Mouse (Mus musculus) central nervous system, embryonic 14 days (tissue): ENCODE results near the gene Prcc. TPM values are rescaled to one million over a fixed set of nuclear protein-coding genes. Genes with fewer than 3 reads are reported as not detected.

Experiments
- polyA plus RNA-seq: library from polyadenylated mRNA; depleted of rRNA; stranded (reverse); fragments of >200 nt; gene quantifications from 2 replicates; pipeline ENCODE4 v1.2.3, GENCODE M21; 2012; rRNA removed

Prcc gene
- polyA plus RNA-seq, result 56.0 and 60.4 TPM in 2 replicates

DNA sequence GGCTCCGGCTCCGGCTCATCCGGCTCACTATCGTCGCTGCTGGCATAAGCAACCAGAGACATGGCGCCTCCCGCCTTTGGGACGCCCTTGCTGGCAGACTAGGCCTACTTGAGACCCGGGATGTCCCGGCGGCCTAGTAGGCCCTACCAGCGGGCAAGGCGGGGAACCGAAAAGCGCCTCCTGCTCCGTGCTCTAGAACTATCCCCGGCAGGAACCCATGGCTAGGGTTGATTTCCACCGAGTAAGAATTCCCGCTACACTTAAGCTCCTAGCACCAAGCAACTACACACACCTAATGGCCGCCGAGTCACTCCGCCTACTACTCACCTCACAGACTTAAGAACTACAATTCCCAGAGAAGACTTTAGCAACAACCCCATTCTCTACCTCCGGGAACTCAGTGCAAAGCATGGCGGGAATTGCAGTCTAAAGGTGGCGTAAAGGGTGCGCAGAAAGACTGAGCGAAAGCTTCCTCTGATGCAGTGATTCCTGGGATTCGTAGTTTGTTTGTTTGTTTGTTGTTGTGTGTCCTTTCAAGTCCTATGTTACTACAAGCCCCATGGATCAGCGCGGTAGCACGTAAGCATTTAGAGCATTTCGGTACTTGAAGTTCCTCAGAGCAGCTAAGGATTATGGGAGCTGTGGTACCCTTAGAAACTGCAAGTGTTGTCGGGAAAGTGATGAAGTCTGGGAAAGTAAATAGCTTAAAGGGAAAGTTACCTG lies at the start of gene Prcc:
TSS of gene Prcc (minus strand) at position 328 of the 723 bp plus-strand sequence.

DNA sequence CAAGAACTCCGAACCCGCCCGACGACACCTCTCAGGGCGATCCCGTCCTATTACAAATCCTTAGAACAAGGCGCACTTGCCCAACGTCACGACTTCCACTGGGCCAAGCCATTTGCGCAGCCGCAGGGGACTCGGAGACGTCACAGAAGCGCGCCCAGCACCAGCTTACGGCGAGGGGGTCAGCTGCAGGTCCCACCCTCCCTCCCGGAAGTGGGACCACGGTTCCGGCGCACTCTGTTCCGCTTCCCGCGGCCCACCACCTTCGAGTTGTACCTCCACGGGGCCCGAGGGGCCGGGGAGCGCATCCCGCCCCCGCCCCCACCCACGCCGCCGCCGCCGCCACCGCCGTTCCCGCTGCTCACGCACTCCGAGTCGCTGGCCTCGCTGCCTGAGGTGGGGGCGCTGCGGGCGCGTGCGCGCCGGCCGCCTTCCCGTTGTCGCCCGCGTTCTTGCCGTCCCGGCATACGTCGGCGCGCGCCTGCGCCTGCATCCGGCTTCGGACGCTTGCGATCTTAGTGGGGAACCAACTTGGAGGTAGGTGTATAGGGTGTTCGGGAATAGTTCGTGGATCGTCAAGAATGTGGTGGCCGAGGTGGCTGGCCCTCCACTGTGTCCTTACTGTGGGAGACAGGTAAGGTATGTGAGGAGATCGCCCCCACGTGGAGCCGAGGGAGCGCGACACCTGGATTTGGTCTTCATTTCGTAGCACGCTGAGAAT lies 44.8 kb upstream of the Prcc start, which contains the start of the genes Isg20l2 and Rrnad1:
TSS of gene Isg20l2 (plus strand) at position 237 of the 718 bp plus-strand sequence.
TSS of gene Rrnad1 (minus strand) at position 640 of the 718 bp plus-strand sequence.

DNA sequence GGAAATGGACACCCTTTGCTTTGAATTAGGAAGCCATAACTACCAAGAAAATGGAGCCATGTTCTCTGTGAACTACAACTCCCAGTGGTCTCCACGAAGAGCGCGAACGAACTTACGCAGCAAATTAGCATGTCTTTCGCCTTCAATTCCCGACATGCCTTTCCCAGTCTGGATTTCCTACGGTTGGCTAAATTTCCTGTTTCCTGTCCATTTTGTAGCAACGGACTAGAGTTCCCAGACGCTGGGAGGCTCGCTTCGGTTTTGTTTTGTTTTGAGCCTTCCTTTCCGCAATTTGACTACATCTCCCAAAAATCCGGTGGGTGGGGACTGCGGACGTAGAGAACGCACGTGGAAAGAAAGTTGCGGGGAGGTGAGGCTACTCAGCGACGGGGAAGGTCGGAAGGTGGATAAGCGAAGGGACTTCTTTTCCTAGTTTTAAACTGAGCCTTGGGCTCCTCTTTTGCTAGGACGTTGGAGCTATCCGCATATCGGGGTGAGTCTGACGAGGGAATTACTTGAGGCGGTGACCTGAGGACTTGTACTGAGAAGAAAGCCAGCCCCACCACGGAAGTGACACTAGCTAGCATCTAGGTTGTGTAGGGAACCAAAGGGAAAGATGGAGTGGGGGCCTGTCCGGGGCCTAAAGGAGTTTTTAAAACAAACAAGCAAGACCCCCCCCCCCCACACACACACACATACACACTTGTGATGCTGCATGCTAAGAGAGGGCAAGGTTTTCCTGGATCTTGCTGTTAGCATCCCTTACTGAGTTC lies 34.1 kb upstream of the Prcc start, which contains the start of gene Mrpl24:
TSS of gene Mrpl24 (plus strand) at position 171 of the 773 bp plus-strand sequence.

DNA sequence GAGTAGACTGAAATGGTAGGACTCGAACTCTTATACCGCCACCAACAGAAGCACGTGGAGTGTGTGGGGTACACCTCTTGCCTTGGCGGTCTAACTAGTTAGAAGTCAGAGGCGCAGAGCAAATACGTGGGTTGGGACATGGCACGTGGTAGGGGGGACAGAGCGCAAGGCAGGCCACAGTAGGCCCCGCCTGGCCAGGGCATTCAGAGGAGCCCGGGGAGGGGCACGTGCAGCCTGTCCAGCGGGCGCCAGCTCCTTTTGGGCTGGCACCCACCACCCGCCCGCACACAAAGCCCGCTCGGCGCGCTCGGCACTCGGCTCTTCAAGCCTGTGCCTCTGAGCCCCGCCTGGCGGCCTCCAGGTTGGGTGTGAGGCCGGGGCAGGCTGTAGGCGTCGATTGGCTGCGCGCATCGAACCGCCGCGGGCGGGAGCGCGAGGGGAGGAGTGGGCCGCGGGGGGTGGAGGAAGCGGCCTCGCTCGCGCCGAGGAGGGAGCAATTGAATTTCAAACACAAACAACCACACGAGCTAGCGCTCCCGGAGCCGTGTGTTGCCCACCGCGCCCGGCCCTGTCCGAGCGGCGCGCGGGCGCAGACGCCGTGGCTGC lies 20.6 kb upstream of the Prcc start, which contains the start of gene Hdgf:
TSS of gene Hdgf (plus strand) at position 442 of the 606 bp plus-strand sequence.

DNA sequence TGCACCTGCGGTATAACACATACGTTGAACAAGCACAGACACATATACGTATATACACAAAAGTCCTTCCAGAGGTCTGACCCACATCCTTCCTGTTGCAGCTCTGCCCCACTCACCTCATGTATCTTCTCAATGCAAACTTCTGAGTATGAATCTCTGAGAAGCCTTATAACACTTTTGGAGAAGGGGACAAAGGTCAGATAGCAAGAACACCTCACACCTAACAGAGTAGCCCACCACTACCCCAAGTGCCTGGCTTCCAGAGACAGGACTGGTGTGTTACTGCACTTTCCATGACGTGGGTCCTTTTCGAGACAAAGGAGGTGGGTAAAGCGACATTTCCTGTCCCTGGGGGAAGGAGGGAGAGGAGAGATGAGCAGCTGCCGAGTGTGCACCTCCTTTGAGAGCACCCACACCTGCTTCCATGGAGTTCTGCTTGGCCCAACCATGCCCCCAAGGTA lies 38.7 kb downstream of the Prcc start, which contains the start of gene Sh2d2a:
TSS of gene Sh2d2a (plus strand) at position 106 of the 461 bp plus-strand sequence.

DNA sequence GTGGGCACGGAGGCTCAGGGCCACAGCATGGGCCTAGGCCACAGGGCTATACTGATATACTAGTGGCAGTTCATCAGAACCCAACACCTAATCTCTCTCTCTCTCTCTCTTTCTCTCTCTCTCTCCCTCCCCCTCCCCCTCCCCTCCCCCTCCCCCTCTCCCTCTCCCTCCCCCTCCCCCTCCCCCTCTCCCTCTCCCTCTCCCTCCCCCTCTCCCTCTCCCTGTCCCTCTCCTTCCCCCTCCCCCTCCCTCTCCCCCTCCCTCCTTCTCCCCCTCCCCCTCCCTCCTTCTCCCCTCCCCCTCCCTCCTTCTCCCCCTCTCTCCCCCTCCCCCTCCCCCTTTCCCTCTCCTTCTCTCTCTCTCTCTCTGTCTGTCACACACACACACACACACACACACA lies 61.2 kb downstream of the Prcc start, which contains the start of gene Pear1:
TSS of gene Pear1 (minus strand) at position 101 of the 400 bp plus-strand sequence.

Other genes with a start within 250 kb of the Prcc start
- 0.40 and 0.59 TPM in 2 replicates for gene Lrrc71, start 137.0 kb downstream of the Prcc start, polyA plus RNA-seq
- 3.3 and 15.5 TPM in 2 replicates for gene Ntrk1, start 90.4 kb downstream of the Prcc start, polyA plus RNA-seq
- gene Insrr, start 88.7 kb downstream of the Prcc start, polyA plus RNA-seq, result 2.1 and 3.5 TPM in 2 replicates
- gene Pear1, start 61.3 kb downstream of the Prcc start, polyA plus RNA-seq, result 13.9 and 24.8 TPM in 2 replicates
- gene Sh2d2a, start 38.9 kb downstream of the Prcc start, polyA plus RNA-seq, result 0.01 TPM in 1 of 2 replicates, not detected in the other
- gene Hdgf, start 20.7 kb upstream of the Prcc start, polyA plus RNA-seq, result 184 and 192 TPM in 2 replicates
- 110 and 113 TPM in 2 replicates for gene Mrpl24, start 33.9 kb upstream of the Prcc start, polyA plus RNA-seq
- gene Isg20l2, start 44.7 kb upstream of the Prcc start, polyA plus RNA-seq, result 28.2 and 29.1 TPM in 2 replicates
- 49.8 and 52.1 TPM in 2 replicates for gene Rrnad1, start 45.1 kb upstream of the Prcc start, polyA plus RNA-seq
- 42.6 and 66.3 TPM in 2 replicates for gene Crabp2, start 63.1 kb upstream of the Prcc start, polyA plus RNA-seq
- gene Nes, start 85.5 kb upstream of the Prcc start, polyA plus RNA-seq, result 42.3 and 48.2 TPM in 2 replicates
- 53.5 and 58.6 TPM in 2 replicates for gene Bcan, start 114.6 kb upstream of the Prcc start, polyA plus RNA-seq
- 0.76 and 0.87 TPM in 2 replicates for gene Hapln2, start 142.0 kb upstream of the Prcc start, polyA plus RNA-seq
- 16.2 and 17.5 TPM in 2 replicates for gene Gpatch4, start 157.5 kb upstream of the Prcc start, polyA plus RNA-seq
- 95.1 and 96.9 TPM in 2 replicates for gene Naxe, start 172.9 kb upstream of the Prcc start, polyA plus RNA-seq
- gene Ttc24, start 192.7 kb upstream of the Prcc start, polyA plus RNA-seq, result 0.09 TPM in 1 of 2 replicates, not detected in the other
- gene Iqgap3, start 196.4 kb upstream of the Prcc start, polyA plus RNA-seq, result 14.2 and 15.2 TPM in 2 replicates